Mouse (Mus musculus): ENCODE measurements around the gene Dhrs11. TPM values are rescaled to one million over a fixed set of nuclear protein-coding genes. Genes with fewer than 3 reads are reported as not detected.

Gene Dhrs11
- polyA plus RNA-seq, 1 experiment from 2014 or later = 10.7 TPM

GRCm38 (mm10) chr11:84826185-84826584 is 2.6 kb downstream of the Dhrs11 start:
- Histone ChIP-seq H3K9me3 (ENCODE audit: control insufficient read depth, low read length) (no peaks in the 10 kb centered on the region), H3K4me3 (ENCODE audit: low read depth, low read length) (no peak overlapping the region), H3K4me1 (replicated peaks; ENCODE audit: control insufficient read depth, insufficient read depth) (peaks cover 2% of the 10 kb centered on the region), H3K4me2 (replicated peaks; ENCODE audit: low read depth) (no peak overlapping the region), H3K36me3 (ENCODE audit: control insufficient read depth, insufficient read depth, low read length) (no peaks in the 10 kb centered on the region), H3K27me3 (ENCODE audit: control insufficient read depth, insufficient read depth, low read length) (no peaks in the 10 kb centered on the region), H3K9ac (ENCODE audit: low read length) (no peak overlapping the region), H3K27ac (replicated peaks) (no peak overlapping the region)
- WGBS = 34% methylated on average over 3 of the region's 3 CpGs
- DNase-seq (ENCODE audit: low spot score) (peak; percentile 45), ATAC-seq (ENCODE audit: low FRiP score, low TSS enrichment) (no peak)
- TF ChIP-seq EP300 (optimal IDR thresholded peaks at IDR 0.05) = no peak
- no peak for TF ChIP-seq CTCF (IDR thresholded peaks at IDR 0.05; ENCODE audit: low read depth)

GRCm38 (mm10) chr11:84825261-84825807 is 3.5 kb downstream of the Dhrs11 start:
- H3K4me2 ChIP-seq (replicated peaks; ENCODE audit: low read depth) = no peak overlapping the region
- ATAC-seq (ENCODE audit: low FRiP score, low TSS enrichment) (no peak), DNase-seq (ENCODE audit: low spot score) (no peak)
- 88% methylated on average over 10 of the region's 10 CpGs for WGBS
- no peak overlapping the region for H3K27ac ChIP-seq (replicated peaks)
- TF ChIP-seq CTCF (IDR thresholded peaks at IDR 0.05; ENCODE audit: low read depth) = no peak
- no peak for TF ChIP-seq EP300 (optimal IDR thresholded peaks at IDR 0.05)
- H3K4me3 ChIP-seq (ENCODE audit: low read depth, low read length) = no peak overlapping the region
- H3K4me1 ChIP-seq (replicated peaks; ENCODE audit: control insufficient read depth, insufficient read depth) = peaks cover 2% of the 10 kb centered on the region
- H3K36me3 ChIP-seq (ENCODE audit: control insufficient read depth, insufficient read depth, low read length) = no peaks in the 10 kb centered on the region
- no peak overlapping the region for H3K9ac ChIP-seq (ENCODE audit: low read length)
- no peaks in the 10 kb centered on the region for H3K9me3 ChIP-seq (ENCODE audit: control insufficient read depth, low read length)
- H3K27me3 ChIP-seq (ENCODE audit: control insufficient read depth, insufficient read depth, low read length) = no peaks in the 10 kb centered on the region

DNA sequence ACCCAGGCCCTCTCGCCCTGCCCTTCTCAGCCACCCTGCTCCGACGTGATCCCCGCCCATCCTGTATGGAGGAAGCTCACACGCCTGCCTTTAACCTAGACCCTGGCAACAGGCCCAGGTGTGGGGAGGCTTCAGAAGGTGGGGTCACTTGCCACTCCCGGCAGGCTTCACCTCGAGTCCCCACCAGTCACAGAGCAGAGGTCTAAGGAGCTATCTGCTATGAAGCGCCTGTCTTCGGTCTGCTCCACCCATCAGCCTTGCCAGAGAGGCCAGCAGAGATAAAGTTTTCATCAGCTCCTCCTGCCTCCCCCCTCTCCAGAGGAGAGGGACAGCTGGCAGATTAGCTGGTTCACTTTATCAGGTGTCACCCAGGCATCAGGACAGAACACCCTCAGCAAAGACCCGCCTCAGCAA is 5.3 kb downstream of the Dhrs11 start:
- Histone ChIP-seq H3K4me3 (ENCODE audit: low read depth, low read length) (no peak overlapping the region), H3K27ac (replicated peaks) (no peak overlapping the region)
- 31% methylated on average over 10 of the region's 10 CpGs for WGBS

DNA sequence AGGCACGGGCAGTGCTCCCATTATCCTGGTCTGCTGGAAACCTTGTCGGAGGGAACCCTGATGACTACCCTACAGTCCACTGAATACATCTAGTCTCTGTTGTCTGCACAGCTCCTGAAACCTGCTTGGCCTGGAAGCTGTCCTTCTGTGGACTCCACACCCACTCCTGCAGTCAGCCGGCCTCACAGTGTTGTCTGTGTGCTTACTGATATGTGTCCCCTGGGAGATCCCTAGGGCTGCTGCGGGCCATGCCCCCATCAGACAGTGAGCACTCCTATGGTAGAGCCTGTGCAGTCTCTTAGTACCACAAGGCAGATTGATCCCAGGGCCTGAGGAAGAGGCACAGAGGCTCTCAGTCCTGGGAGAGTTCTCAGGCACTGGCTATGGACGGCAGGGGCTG is 6.3 kb downstream of the Dhrs11 start:
- no peak overlapping the region for H3K27ac ChIP-seq (replicated peaks)
- no peak overlapping the region for H3K4me3 ChIP-seq (ENCODE audit: low read depth, low read length)
- no peak for ATAC-seq (ENCODE audit: low FRiP score, low TSS enrichment)
- no peaks in the 10 kb centered on the region; the same call in 1 of the 2 replicates for H3K4me1 ChIP-seq (replicated peaks; ENCODE audit: control insufficient read depth, insufficient read depth)
- H3K4me2 ChIP-seq (replicated peaks; ENCODE audit: low read depth) = no peak overlapping the region
- H3K9me3 ChIP-seq (ENCODE audit: control insufficient read depth, low read length) = no peaks in the 10 kb centered on the region
- no peaks in the 10 kb centered on the region for H3K36me3 ChIP-seq (ENCODE audit: control insufficient read depth, insufficient read depth, low read length)
- no peaks in the 10 kb centered on the region for H3K27me3 ChIP-seq (ENCODE audit: control insufficient read depth, insufficient read depth, low read length)
- 79% methylated on average over 4 of the region's 5 CpGs for WGBS
- H3K9ac ChIP-seq (ENCODE audit: low read length) = no peak overlapping the region
- TF ChIP-seq CTCF (IDR thresholded peaks at IDR 0.05; ENCODE audit: low read depth) (no peak), EP300 (optimal IDR thresholded peaks at IDR 0.05) (no peak)
- DNase-seq (ENCODE audit: low spot score) = no peak

More for the DNA sequence above, 5.3 kb downstream of the Dhrs11 start:
- H3K36me3 ChIP-seq (ENCODE audit: control insufficient read depth, insufficient read depth, low read length) = no peaks in the 10 kb centered on the region
- 0 out of 2 replicates have a peak overlapping the region, but pooled peaks have one; percentile 13 for H3K9ac ChIP-seq (ENCODE audit: low read length)
- no peaks in the 10 kb centered on the region for H3K27me3 ChIP-seq (ENCODE audit: control insufficient read depth, insufficient read depth, low read length)
- ATAC-seq (ENCODE audit: low FRiP score, low TSS enrichment) = no peak
- no peak for TF ChIP-seq CTCF (IDR thresholded peaks at IDR 0.05; ENCODE audit: low read depth)
- TF ChIP-seq EP300 (optimal IDR thresholded peaks at IDR 0.05) = no peak
- H3K4me2 ChIP-seq (replicated peaks; ENCODE audit: low read depth) = no peak overlapping the region
- no peaks in the 10 kb centered on the region for H3K9me3 ChIP-seq (ENCODE audit: control insufficient read depth, low read length)
- DNase-seq (ENCODE audit: low spot score) = peak; percentile 65
- peaks cover 2% of the 10 kb centered on the region for H3K4me1 ChIP-seq (replicated peaks; ENCODE audit: control insufficient read depth, insufficient read depth)

DNA sequence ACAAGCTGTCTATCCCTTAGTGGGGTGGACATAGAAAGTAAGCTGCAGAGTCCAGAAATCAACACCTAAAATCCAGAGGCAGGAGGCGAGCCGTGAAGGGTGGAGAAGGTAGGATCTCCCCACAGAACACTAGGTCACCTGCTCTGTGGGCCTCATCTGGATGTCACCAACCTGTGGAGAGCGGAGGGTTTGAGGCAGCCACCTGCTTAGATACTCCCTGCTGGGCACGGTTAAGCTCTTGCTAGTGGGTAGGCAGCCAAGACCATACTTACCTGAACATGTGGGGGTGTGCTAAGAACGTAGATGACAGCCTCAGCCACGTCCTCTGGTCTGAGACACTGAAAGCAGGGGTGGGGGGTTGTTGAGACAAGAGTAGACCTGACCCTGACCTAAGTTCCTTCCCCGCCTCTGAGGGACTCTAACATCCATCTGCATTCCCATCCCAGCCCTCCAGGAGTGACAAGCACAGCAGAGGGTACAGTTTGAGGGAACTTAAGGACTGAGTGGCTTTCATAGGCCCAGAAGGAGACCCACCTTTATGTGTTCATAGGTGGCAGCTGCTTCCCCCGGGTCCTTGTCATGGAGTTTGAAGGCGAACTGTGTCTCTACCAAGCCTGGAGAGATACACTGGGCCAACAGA is 7.5 kb downstream of the Dhrs11 start:
- 88% methylated on average over 9 of the region's 9 CpGs for WGBS
- TF ChIP-seq CTCF (IDR thresholded peaks at IDR 0.05; ENCODE audit: low read depth) (no peak), EP300 (optimal IDR thresholded peaks at IDR 0.05) (no peak)
- H3K4me2 ChIP-seq (replicated peaks; ENCODE audit: low read depth) = no peak overlapping the region
- H3K27ac ChIP-seq (replicated peaks) = no peak overlapping the region
- H3K27me3 ChIP-seq (ENCODE audit: control insufficient read depth, insufficient read depth, low read length) = no peaks in the 10 kb centered on the region
- H3K9ac ChIP-seq (ENCODE audit: low read length) = no peak overlapping the region
- no peak for ATAC-seq (ENCODE audit: low FRiP score, low TSS enrichment)
- H3K4me1 ChIP-seq (replicated peaks; ENCODE audit: control insufficient read depth, insufficient read depth) = no peaks in the 10 kb centered on the region; the same call in 1 of the 2 replicates
- no peaks in the 10 kb centered on the region for H3K36me3 ChIP-seq (ENCODE audit: control insufficient read depth, insufficient read depth, low read length)
- DNase-seq (ENCODE audit: low spot score) = no peak
- H3K9me3 ChIP-seq (ENCODE audit: control insufficient read depth, low read length) = no peaks in the 10 kb centered on the region
- H3K4me3 ChIP-seq (ENCODE audit: low read depth, low read length) = no peak overlapping the region

All from stomach, postnatal 0 days (tissue).